Mouse (Mus musculus) liver, postnatal 0 days (tissue): Measurements from ENCODE around the gene C1qtnf7. TPM values are rescaled to one million over a fixed set of nuclear protein-coding genes. Genes with fewer than 3 reads are reported as not detected.

Source experiments
- ATAC-seq: fragments of 200-750 bp; cut with Nextera tagmentation; 2 replicates; pipeline ENCODE4 v1.8.0; 2017; ENCODE audit warnings: mild to moderate bottlenecking, moderate library complexity
- DNase-seq: peaks from one replicate; pipeline ENCODE4 v3.0.0-alpha.2; 2016
- H3K27ac ChIP-seq: fragments of 300-500 bp; sonication (generic); 2 replicates; pipeline ENCODE4 v1.5.1; 2014; ENCODE audit warnings: antibody characterized with exemption, moderate library complexity, mild to moderate bottlenecking, low read depth
- H3K27me3 ChIP-seq: fragments of 300-500 bp; sonication (generic); 2 replicates; pipeline ENCODE4 v1.6.1; 2014; ENCODE audit warnings: low read length, control low read depth, mixed read lengths; ENCODE audit not compliant: insufficient read depth
- H3K36me3 ChIP-seq: fragments of 300-500 bp; sonication (generic); replicated peaks from 2 replicates; pipeline ENCODE4 v1.6.1; 2014; ENCODE audit warnings: mild to moderate bottlenecking, control low read depth, low read length, moderate library complexity, mixed read lengths; ENCODE audit not compliant: insufficient read depth
- H3K4me1 ChIP-seq: fragments of 300-500 bp; sonication (generic); 2 replicates; pipeline ENCODE4 v1.6.1; 2014; ENCODE audit warnings: antibody characterized with exemption, mild to moderate bottlenecking, control low read depth; ENCODE audit not compliant: insufficient read depth
- H3K4me2 ChIP-seq: fragments of 300-500 bp; sonication (generic); 2 replicates; pipeline ENCODE4 v1.6.1; 2014; ENCODE audit warnings: low read depth, mild to moderate bottlenecking, low read length, moderate library complexity, mixed read lengths
- H3K4me3 ChIP-seq: fragments of 300-500 bp; sonication (generic); 2 replicates; pipeline ENCODE4 v1.5.1; 2014; ENCODE audit warnings: low read depth, low read length
- H3K9ac ChIP-seq: fragments of 300-500 bp; sonication (generic); replicated peaks from 2 replicates; pipeline ENCODE4 v1.6.1; 2014; ENCODE audit warnings: mild to moderate bottlenecking, moderate library complexity
- H3K9me3 ChIP-seq: fragments of 300-500 bp; sonication (generic); 2 replicates; pipeline ENCODE4 v1.6.1; 2016; ENCODE audit warnings: mild to moderate bottlenecking, control low read depth, low read length, mixed read lengths
- CTCF ChIP-seq: sonication (generic); IDR thresholded peaks from 2 replicates; pipeline ENCODE4 v1.5.1; 2016; ENCODE audit warnings: antibody characterized with exemption, low read depth
- EP300 ChIP-seq: IDR thresholded peaks from 2 replicates; pipeline ENCODE4 v1.6.1; 2016; ENCODE audit warnings: antibody characterized with exemption, low read depth, mild to moderate bottlenecking
- WGBS: fragments of 180-500 bp; shearing (Covaris S2); extraction: QIAGEN DNeasy Blood & Tissue Kit; methylation state at CpG from one replicate; pipeline ENCODE4 v1.1.7; 2014; ENCODE audit not compliant: insufficient replicate concordance; 5-methylcytosine and 5-hydroxymethylcytosine counted together
- polyA plus RNA-seq: library from polyadenylated mRNA; unstranded; fragments of >200 nt; fragmentation: Nextera tagmentation; extraction: Ambion mirVana; gene quantifications from 2 replicates; pipeline ENCODE4 v1.2.1, GENCODE M21; 2015

C1qtnf7 gene
- polyA plus RNA-seq, 1 experiment from 2014 or later, result 1.7 TPM

- H3K4me3 ChIP-seq, result no peak overlapping the region
- H3K4me2 ChIP-seq, result no peak overlapping the region
- 84% methylated on average over 2 of the region's 2 CpGs for WGBS
- H3K27ac ChIP-seq, result no peak overlapping the region
- no peaks in the 10 kb centered on the region for H3K27me3 ChIP-seq
- no peaks in the 10 kb centered on the region for H3K9me3 ChIP-seq
- DNase-seq (no peak), ATAC-seq (no peak)
- H3K36me3 ChIP-seq, result no peaks in the 10 kb centered on the region
- H3K4me1 ChIP-seq, result no peaks in the 10 kb centered on the region
- no peak for TF ChIP-seq EP300
- no peak for TF ChIP-seq CTCF
- H3K9ac ChIP-seq, result no peak overlapping the region
Observed at GRCm38 (mm10) chr5:43590311-43590731, 75.0 kb downstream of the C1qtnf7 start.

- DNase-seq (no peak), ATAC-seq (no peak)
- H3K9ac ChIP-seq, result no peak overlapping the region
- no peak overlapping the region for H3K4me2 ChIP-seq
- TF ChIP-seq EP300, result no peak
- TF ChIP-seq CTCF, result no peak
- no peaks in the 10 kb centered on the region for H3K4me1 ChIP-seq
- WGBS, result 77% methylated on average over 8 of the region's 8 CpGs
- H3K27me3 ChIP-seq, result no peaks in the 10 kb centered on the region
- H3K27ac ChIP-seq, result no peak overlapping the region
- H3K4me3 ChIP-seq, result no peak overlapping the region
- no peaks in the 10 kb centered on the region for H3K36me3 ChIP-seq
- no peaks in the 10 kb centered on the region for H3K9me3 ChIP-seq
Observed at GRCm38 (mm10) chr5:43601601-43602000, 86.3 kb downstream of the C1qtnf7 start.

GRCm38 (mm10) chr5:43602518-43602917 is 87.2 kb downstream of the C1qtnf7 start:
- DNase-seq (no peak), ATAC-seq (no peak)
- H3K36me3 ChIP-seq, result no peaks in the 10 kb centered on the region
- H3K9ac ChIP-seq, result no peak overlapping the region
- H3K9me3 ChIP-seq, result no peaks in the 10 kb centered on the region
- H3K27me3 ChIP-seq, result no peaks in the 10 kb centered on the region
- H3K4me1 ChIP-seq, result no peaks in the 10 kb centered on the region
- H3K27ac ChIP-seq, result no peak overlapping the region
- WGBS, result 76% methylated on average over 3 of the region's 3 CpGs
- no peak for TF ChIP-seq EP300
- TF ChIP-seq CTCF, result no peak
- no peak overlapping the region for H3K4me2 ChIP-seq
- H3K4me3 ChIP-seq, result no peak overlapping the region

- 78% methylated on average over 3 of the region's 3 CpGs for WGBS
- Histone ChIP-seq H3K4me3 (no peak overlapping the region), H3K9ac (no peak overlapping the region), H3K27ac (no peak overlapping the region), H3K4me1 (no peaks in the 10 kb centered on the region), H3K36me3 (no peaks in the 10 kb centered on the region), H3K9me3 (no peaks in the 10 kb centered on the region), H3K4me2 (no peak overlapping the region), H3K27me3 (no peaks in the 10 kb centered on the region)
- no peak for ATAC-seq
- TF ChIP-seq CTCF, result no peak
- no peak for TF ChIP-seq EP300
- no peak for DNase-seq
Observed at GRCm38 (mm10) chr5:43603559-43603958, 88.2 kb downstream of the C1qtnf7 start.

- TF ChIP-seq EP300, result no peak
- no peak for TF ChIP-seq CTCF
- no peak overlapping the region for H3K9ac ChIP-seq
- H3K27me3 ChIP-seq, result no peaks in the 10 kb centered on the region
- DNase-seq, result no peak
- H3K27ac ChIP-seq, result no peak overlapping the region
- H3K36me3 ChIP-seq, result no peaks in the 10 kb centered on the region
- no peaks in the 10 kb centered on the region for H3K9me3 ChIP-seq
- 76% methylated on average over 3 of the region's 3 CpGs for WGBS
- no peak overlapping the region for H3K4me2 ChIP-seq
- no peak overlapping the region for H3K4me3 ChIP-seq
- ATAC-seq, result no peak
- no peaks in the 10 kb centered on the region for H3K4me1 ChIP-seq
Observed at GRCm38 (mm10) chr5:43608073-43608472, 92.7 kb downstream of the C1qtnf7 start.

GRCm38 (mm10) chr5:43609760-43610159 is 94.4 kb downstream of the C1qtnf7 start:
- ATAC-seq, result no peak
- Histone ChIP-seq H3K4me1 (no peaks in the 10 kb centered on the region), H3K4me2 (no peak overlapping the region), H3K27me3 (no peaks in the 10 kb centered on the region), H3K27ac (no peak overlapping the region), H3K9me3 (no peaks in the 10 kb centered on the region), H3K4me3 (no peak overlapping the region), H3K36me3 (no peaks in the 10 kb centered on the region), H3K9ac (no peak overlapping the region)
- no peak for DNase-seq
- 85% methylated on average over 1 of the region's 1 CpGs for WGBS
- no peak for TF ChIP-seq EP300
- no peak for TF ChIP-seq CTCF
